Mouse (Mus musculus) adrenal gland, adult 18-20 months (tissue): ENCODE results near the gene Wasl. TPM values are rescaled to one million over a fixed set of nuclear protein-coding genes. Genes with fewer than 3 reads are reported as not detected.

Experiments used
- DNase-seq, 2 experiments: peaks; one replicate each; pipeline ENCODE4 v3.0.0; 2021 to 2022; ENCODE audit warnings: low spot score in 2 of 2
- long read RNA-seq, 2 experiments: library from polyadenylated mRNA; stranded (forward); transcript quantifications; one replicate each; pipeline ENCODE4 v2.0.0; 2021
- total RNA-seq, 2 experiments: library from RNA; stranded (reverse); gene quantifications; 1 replicate in 1 of 2; 2 replicates in 1 of 2; pipeline ENCODE4 v1.2.3; 2021

Gene Wasl
- 10 to 100 TPM; 50.4 to 62.3 TPM for total RNA-seq
- long read RNA-seq, experiment 1, full-length matches to known transcripts: 16 of 27 reads
- long read RNA-seq, experiment 1, partial matches to known transcripts: 10 of 27 reads
- long read RNA-seq, experiment 1, other reads (novel, unspliced or antisense): 1 of 27 reads
- long read RNA-seq, experiment 2, partial matches to known transcripts: 40 of 47 reads
- long read RNA-seq, experiment 2, other reads (novel, unspliced or antisense): 7 of 47 reads

- peak; percentile 98 for DNase-seq
Observed at GRCm38 (mm10) chr6:24664867-24665458, at the start of gene Wasl. Wasl (minus strand) TSS chr6:24665009.

GRCm38 (mm10) chr6:24707499-24707898 lies 42.7 kb upstream of the Wasl start:
- no peak for DNase-seq

- no peak for DNase-seq
Observed at GRCm38 (mm10) chr6:24707090-24707489, 42.3 kb upstream of the Wasl start.

GRCm38 (mm10) chr6:24697216-24697615 lies 32.4 kb upstream of the Wasl start:
- DNase-seq: no peak

- no peak for DNase-seq
Observed at GRCm38 (mm10) chr6:24696117-24696516, 31.3 kb upstream of the Wasl start.

GRCm38 (mm10) chr6:24694455-24695410 lies 29.9 kb upstream of the Wasl start:
- DNase-seq: no peak

- no peak for DNase-seq
Observed at GRCm38 (mm10) chr6:24687871-24688270, 23.1 kb upstream of the Wasl start.

- DNase-seq: no peak
Observed at GRCm38 (mm10) chr6:24683113-24683512, 18.3 kb upstream of the Wasl start.

- no peak for DNase-seq
Observed at GRCm38 (mm10) chr6:24667829-24668228, 3.0 kb upstream of the Wasl start.

GRCm38 (mm10) chr6:24666248-24666647 lies 1.4 kb upstream of the Wasl start:
- DNase-seq: no peak

GRCm38 (mm10) chr6:24664133-24664866 lies 509 bp downstream of the Wasl start:
- DNase-seq: peak; percentile 53 to 64

- peak; percentile 24 to 26 for DNase-seq
Observed at GRCm38 (mm10) chr6:24663196-24664132, 1.3 kb downstream of the Wasl start.

GRCm38 (mm10) chr6:24662483-24662882 lies 2.3 kb downstream of the Wasl start:
- no peak for DNase-seq

GRCm38 (mm10) chr6:24661879-24662278 lies 2.9 kb downstream of the Wasl start:
- no peak for DNase-seq

- no peak for DNase-seq
Observed at GRCm38 (mm10) chr6:24657647-24658387, 7.0 kb downstream of the Wasl start.

- no peak for DNase-seq
Observed at GRCm38 (mm10) chr6:24656094-24656493, 8.7 kb downstream of the Wasl start.

GRCm38 (mm10) chr6:24651538-24651937 lies 13.3 kb downstream of the Wasl start:
- DNase-seq: no peak

- no peak for DNase-seq
Observed at GRCm38 (mm10) chr6:24650719-24651118, 14.1 kb downstream of the Wasl start.

GRCm38 (mm10) chr6:24648403-24648802 lies 16.4 kb downstream of the Wasl start:
- DNase-seq: no peak
